Mouse (Mus musculus) natural killer cell, adult 2 months (primary cell): ENCODE data around the gene Gm17359.

Experiments
- DNase-seq, 2 experiments: peaks; one replicate each; pipeline ENCODE4 v3.0.0; 2022; ENCODE audit warnings: low spot score in 2 of 2

The Gm17359 gene

GRCm38 (mm10) chr3:79475980-79476379, 139.5 kb downstream of the Gm17359 start:
- no peak for DNase-seq

- no peak for DNase-seq
These were observed 141.9 kb downstream of the Gm17359 start for GRCm38 (mm10) chr3:79478400-79478799.

- no peak for DNase-seq
These were observed 142.4 kb downstream of the Gm17359 start for GRCm38 (mm10) chr3:79478880-79479279.

GRCm38 (mm10) chr3:79484286-79485063, 148.0 kb downstream of the Gm17359 start:
- DNase-seq: no peak

- no peak for DNase-seq
These were observed 151.6 kb downstream of the Gm17359 start for GRCm38 (mm10) chr3:79488025-79488424.

- no peak for DNase-seq
These were observed 153.6 kb downstream of the Gm17359 start for GRCm38 (mm10) chr3:79490102-79490501.

- DNase-seq: peak in 1 of 2 experiments; percentile 2
These were observed 155.2 kb downstream of the Gm17359 start for GRCm38 (mm10) chr3:79491614-79492013.

- no peak for DNase-seq
These were observed 156.6 kb downstream of the Gm17359 start for GRCm38 (mm10) chr3:79493064-79493463.

GRCm38 (mm10) chr3:79494028-79494427, 157.6 kb downstream of the Gm17359 start:
- DNase-seq: no peak

GRCm38 (mm10) chr3:79495151-79495550, 158.7 kb downstream of the Gm17359 start:
- DNase-seq: no peak

GRCm38 (mm10) chr3:79496668-79497067, 160.2 kb downstream of the Gm17359 start:
- DNase-seq: no peak

- no peak for DNase-seq
These were observed 163.8 kb downstream of the Gm17359 start for GRCm38 (mm10) chr3:79500279-79500678.

- no peak for DNase-seq
These were observed 164.8 kb downstream of the Gm17359 start for GRCm38 (mm10) chr3:79501166-79501728.
